Mouse (Mus musculus): ENCODE data around the gene Acer1. TPM values are rescaled to one million over a fixed set of nuclear protein-coding genes. Genes with fewer than 3 reads are reported as not detected.
A peak's percentile ranks its signal among the peaks of the same experiment; 100 is the strongest.
"Not testable (repeated sequence)": the region's sequence is repeated elsewhere in the genome, so short reads cannot be mapped to it uniquely, and the experiment has no call there.

Gene Acer1
- total RNA-seq, 2 experiments from 2014 or later = not detected

GRCm38 (mm10) chr17:56958667-56959066 is 23.3 kb downstream of the Acer1 start:
- ATAC-seq (replicated peaks; ENCODE audit: low FRiP score, low TSS enrichment, poor library complexity, severe bottlenecking) = no peak

DNA sequence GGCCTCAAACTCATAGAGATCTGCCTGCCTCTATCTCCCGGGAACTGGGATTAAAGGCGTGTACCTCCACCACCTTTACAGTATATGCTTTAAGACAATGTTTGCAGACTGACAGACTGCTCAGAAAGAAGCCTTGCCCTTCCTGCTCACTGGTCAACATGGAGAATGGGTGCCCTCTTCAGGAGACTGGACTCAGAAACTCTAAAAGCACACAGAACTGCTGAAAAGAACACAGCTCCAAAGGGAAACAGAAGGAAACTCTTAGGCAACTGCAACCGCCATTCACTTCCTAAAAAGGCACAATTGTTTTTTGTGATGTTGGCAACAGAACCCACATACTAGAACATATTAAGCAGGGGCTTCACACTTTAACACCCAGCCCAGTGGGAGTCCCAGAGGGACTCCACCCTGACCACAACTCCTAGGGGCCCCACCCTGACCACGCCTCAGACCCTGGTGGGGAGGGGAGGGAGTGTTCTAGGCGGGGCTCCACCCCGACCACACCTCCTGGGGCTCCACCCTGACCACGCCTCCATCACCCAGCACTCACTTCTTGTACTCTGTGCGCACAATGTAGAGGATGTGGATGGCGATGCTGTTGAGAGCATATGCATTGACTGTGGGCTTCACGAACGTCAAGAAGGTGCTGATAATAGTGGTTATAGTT is 24.0 kb downstream of the Acer1 start:
- ATAC-seq (replicated peaks; ENCODE audit: low FRiP score, low TSS enrichment, poor library complexity, severe bottlenecking) = peak; percentile 97

GRCm38 (mm10) chr17:56954871-56955270 is 27.1 kb downstream of the Acer1 start:
- ATAC-seq (replicated peaks; ENCODE audit: low FRiP score, low TSS enrichment, poor library complexity, severe bottlenecking) = no peak

DNA sequence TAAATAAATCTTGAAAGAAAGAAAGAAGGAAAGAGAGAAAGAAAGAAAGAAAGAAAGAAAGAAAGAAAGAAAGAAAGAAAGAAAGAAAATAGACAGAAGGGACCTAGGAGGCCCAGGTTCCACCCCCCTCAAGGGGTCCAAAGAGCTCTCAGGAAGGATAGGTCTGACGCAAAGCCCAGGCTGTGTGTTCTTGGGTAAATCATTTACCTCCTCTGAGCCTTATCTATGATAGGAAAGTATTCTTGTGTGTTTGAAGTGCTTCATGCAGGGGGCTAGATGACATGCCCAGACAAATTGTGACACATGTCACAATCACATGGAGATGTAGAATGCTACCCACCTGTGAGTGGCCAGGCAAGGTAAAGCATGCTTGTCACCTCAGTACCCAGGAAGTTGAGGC is 29.3 kb downstream of the Acer1 start:
- ATAC-seq (replicated peaks; ENCODE audit: low FRiP score, low TSS enrichment, poor library complexity, severe bottlenecking) = no peak

DNA sequence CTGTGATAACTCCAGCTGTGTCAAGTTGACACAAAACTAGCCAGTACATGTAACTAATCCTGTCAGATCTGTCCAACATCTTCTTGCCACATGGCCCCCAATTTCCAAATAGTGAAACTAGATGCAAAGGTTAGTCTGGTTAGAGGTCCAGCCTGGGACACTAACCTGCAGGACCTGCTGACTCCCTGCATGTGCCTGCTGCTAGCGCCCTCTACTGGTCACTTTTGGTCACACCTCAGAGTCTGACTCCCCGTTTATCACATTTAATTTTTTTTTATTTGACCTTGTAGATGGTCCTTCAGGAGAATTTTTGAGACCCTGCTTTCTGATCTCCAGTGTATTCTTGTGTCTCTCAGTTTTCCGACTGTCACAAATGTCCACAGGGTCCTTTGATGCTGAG is 31.0 kb downstream of the Acer1 start:
- ATAC-seq (replicated peaks; ENCODE audit: low FRiP score, low TSS enrichment, poor library complexity, severe bottlenecking) = peak; percentile 74

- no peak for ATAC-seq (replicated peaks; ENCODE audit: low FRiP score, low TSS enrichment, poor library complexity, severe bottlenecking)
Observed at GRCm38 (mm10) chr17:56938751-56939150, 43.2 kb downstream of the Acer1 start.

- no peak for ATAC-seq (replicated peaks; ENCODE audit: low FRiP score, low TSS enrichment, poor library complexity, severe bottlenecking)
Observed at GRCm38 (mm10) chr17:56936731-56937130, 45.2 kb downstream of the Acer1 start.

GRCm38 (mm10) chr17:56935363-56936131 is 46.4 kb downstream of the Acer1 start, which contains the start of gene Mllt1:
TSS of gene Mllt1 (minus strand) at chr17:56935415.
- peak; percentile 94 for ATAC-seq (replicated peaks; ENCODE audit: low FRiP score, low TSS enrichment, poor library complexity, severe bottlenecking)

GRCm38 (mm10) chr17:56934545-56935330 is 47.2 kb downstream of the Acer1 start:
- peak; percentile 19; the same call in 1 of the 2 replicates for ATAC-seq (replicated peaks; ENCODE audit: low FRiP score, low TSS enrichment, poor library complexity, severe bottlenecking)

DNA sequence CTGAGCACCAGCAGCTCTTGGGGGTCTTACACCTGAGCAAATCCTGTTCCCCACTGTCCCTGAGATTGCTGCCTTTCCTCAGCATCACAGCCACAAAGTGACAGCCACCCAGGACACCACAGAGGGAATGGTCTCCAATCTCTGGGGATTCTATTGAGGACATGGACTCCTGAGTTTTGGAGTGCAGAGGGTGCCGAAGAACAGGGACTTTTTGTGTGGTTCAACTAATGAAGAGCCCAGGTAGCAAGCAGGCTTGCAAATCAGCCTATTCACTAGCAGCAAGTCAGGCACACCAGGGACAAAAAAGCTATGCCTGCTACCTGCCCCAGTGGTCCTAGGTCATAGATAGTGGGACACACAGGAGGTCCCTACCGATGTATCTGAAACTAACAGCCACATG is 48.5 kb downstream of the Acer1 start:
- ATAC-seq (replicated peaks; ENCODE audit: low FRiP score, low TSS enrichment, poor library complexity, severe bottlenecking) = no peak

GRCm38 (mm10) chr17:56930026-56930425 is 51.9 kb downstream of the Acer1 start:
- ATAC-seq (replicated peaks; ENCODE audit: low FRiP score, low TSS enrichment, poor library complexity, severe bottlenecking) = no peak

DNA sequence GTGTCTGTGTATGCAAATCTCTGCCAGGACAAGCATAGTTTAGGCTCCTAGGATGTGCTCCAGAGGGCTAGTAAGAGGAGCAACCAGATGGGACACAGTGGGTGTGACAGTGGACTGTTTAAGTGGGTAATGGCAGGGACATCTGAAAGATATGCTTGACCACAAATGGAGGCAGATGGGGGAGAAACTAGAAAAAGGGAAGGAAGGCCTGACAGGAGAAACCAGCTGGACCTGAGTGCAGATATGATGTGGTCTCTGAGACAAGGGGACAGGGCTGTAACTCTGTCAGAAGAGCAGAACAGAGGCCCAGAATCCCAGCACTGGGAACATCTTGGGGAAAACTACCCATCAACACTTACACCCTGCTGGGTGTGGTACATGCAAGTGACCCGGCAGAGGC is 52.4 kb downstream of the Acer1 start:
- ATAC-seq (replicated peaks; ENCODE audit: low FRiP score, low TSS enrichment, poor library complexity, severe bottlenecking) = no peak; the same call in 1 of the 2 replicates

GRCm38 (mm10) chr17:56929101-56929500 is 52.8 kb downstream of the Acer1 start:
- ATAC-seq (replicated peaks; ENCODE audit: low FRiP score, low TSS enrichment, poor library complexity, severe bottlenecking) = no peak; the same call in 1 of the 2 replicates

- ATAC-seq (replicated peaks; ENCODE audit: low FRiP score, low TSS enrichment, poor library complexity, severe bottlenecking) = no peak
Observed at GRCm38 (mm10) chr17:56925998-56926397, 55.9 kb downstream of the Acer1 start.

DNA sequence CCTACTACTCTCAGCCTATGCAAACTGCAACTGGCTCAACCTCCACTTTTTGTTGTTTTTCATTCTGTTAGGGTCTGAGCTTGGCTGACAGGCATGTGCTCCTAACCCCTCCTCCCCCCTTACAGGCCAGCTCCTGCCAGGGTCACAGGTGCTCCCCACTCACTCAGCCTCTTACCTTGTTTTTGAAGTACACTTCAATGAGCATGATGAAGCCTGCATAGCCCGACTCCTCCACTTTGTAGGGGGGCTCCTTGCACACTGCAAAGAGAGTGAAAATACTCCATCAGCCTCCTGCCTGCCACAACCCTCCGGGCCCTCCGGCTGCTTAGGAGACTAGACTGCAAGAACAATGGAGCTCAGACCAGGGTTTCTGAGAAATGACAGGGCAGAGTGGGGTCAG is 62.2 kb downstream of the Acer1 start:
- no peak for ATAC-seq (replicated peaks; ENCODE audit: low FRiP score, low TSS enrichment, poor library complexity, severe bottlenecking)

DNA sequence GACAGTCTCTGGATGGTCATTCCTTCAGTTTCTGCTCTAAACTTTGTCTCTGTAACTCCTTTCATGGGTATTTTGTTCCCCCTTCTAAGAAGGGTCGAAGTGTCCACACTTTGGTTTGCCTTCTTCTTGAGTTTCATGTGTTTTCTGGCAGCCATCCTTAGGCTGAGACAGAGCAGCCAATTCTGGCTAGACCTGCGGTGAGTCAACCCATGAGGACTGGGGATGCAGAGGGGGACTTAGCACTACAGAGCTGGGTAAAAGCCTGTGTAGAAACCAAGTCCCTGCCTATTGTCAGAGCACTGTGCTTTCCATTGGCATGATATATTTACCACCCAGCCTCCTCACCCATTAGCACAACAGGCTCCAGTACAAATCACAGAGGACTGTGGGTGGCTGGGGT is 64.8 kb downstream of the Acer1 start:
- no peak for ATAC-seq (replicated peaks; ENCODE audit: low FRiP score, low TSS enrichment, poor library complexity, severe bottlenecking)

- ATAC-seq (replicated peaks; ENCODE audit: low FRiP score, low TSS enrichment, poor library complexity, severe bottlenecking) = peak; percentile 58; the same call in 1 of the 2 replicates
Observed at GRCm38 (mm10) chr17:56913444-56913843, 68.5 kb downstream of the Acer1 start.

DNA sequence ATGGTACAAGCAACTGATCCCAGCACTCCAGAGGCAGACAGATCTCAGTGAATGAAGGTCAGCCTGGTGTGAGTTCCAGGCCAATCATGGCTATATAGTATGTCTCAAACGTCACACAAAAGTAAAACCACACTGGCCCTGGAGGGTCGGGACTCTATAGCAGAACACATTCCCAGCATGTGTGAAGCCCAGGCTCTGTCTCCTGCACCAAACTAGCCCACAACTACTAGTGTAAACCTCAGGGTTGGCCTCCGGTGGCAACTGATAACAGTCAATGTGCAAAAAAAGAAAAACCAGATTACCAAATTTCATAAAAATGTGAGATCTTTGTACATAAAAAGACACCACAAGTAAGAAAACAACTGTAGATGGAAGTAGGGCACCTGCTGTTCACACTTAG is 68.9 kb downstream of the Acer1 start:
- ATAC-seq (replicated peaks; ENCODE audit: low FRiP score, low TSS enrichment, poor library complexity, severe bottlenecking) = peak; percentile 77

GRCm38 (mm10) chr17:56909764-56910163 is 72.2 kb downstream of the Acer1 start:
- not testable (repeated sequence) for ATAC-seq (replicated peaks; ENCODE audit: low FRiP score, low TSS enrichment, poor library complexity, severe bottlenecking)

DNA sequence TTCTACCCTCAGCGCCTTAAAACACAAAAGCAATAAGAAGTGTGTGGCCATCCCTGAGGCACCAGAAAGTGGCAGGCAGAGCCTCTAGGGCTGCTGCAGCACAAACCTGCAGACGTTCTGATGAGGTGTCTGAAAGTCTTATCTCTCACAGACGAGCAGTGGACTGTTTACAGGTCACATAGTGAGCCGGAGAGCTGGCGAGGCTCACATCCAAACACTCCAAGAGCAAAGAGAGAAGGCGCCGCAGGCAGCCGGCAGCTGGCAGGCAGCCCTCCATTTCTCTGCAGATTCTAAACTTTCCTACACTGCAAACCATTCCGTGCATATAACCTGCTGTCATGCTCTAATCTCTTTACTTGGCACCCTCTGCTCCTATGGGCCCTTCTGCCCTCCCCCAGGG is 74.0 kb downstream of the Acer1 start:
- peak; percentile 23 for ATAC-seq (replicated peaks; ENCODE audit: low FRiP score, low TSS enrichment, poor library complexity, severe bottlenecking)
